Mouse (Mus musculus) heart, embryonic 14.5 days (tissue): ENCODE measurements around the gene F13a1. TPM values are rescaled to one million over a fixed set of nuclear protein-coding genes. Genes with fewer than 3 reads are reported as not detected.

Experiments used
- ATAC-seq: fragments of 200-750 bp; cut with Nextera tagmentation; 2 replicates; pipeline ENCODE4 v1.8.0; 2017; ENCODE audit warnings: low read depth, moderate TSS enrichment; ENCODE audit not compliant: insufficient number of reproducible peaks, insufficient read depth, low FRiP score
- H3K27ac ChIP-seq, 2 experiments: fragments of 200-500 bp in 1 of 2; fragments of 300-500 bp in 1 of 2; sonication (generic) in 1 of 2; replicated peaks in 1 of 2; 2 replicates each; pipeline ENCODE4 v1.5.1; 2012 to 2014; ENCODE audit warnings: low read depth in 2 of 2, low read length in 2 of 2, control low read depth in 1 of 2, mild to moderate bottlenecking in 1 of 2, mixed read lengths in 1 of 2; ENCODE audit not compliant: control insufficient read depth in 1 of 2, insufficient read depth in 1 of 2
- H3K27me3 ChIP-seq: fragments of 300-500 bp; sonication (generic); 2 replicates; pipeline ENCODE4 v1.6.1; 2014; ENCODE audit warnings: mild to moderate bottlenecking, low read length, control low read depth; ENCODE audit not compliant: control insufficient read depth, insufficient read depth
- H3K36me3 ChIP-seq: fragments of 300-500 bp; sonication (generic); 2 replicates; pipeline ENCODE4 v1.6.1; 2014; ENCODE audit warnings: mild to moderate bottlenecking, control low read depth, low read length, mixed read lengths; ENCODE audit not compliant: control insufficient read depth, insufficient read depth
- H3K4me1 ChIP-seq, 2 experiments: fragments of 200-500 bp in 1 of 2; fragments of 300-500 bp in 1 of 2; sonication (generic) in 1 of 2; 2 replicates each; pipeline ENCODE4 v1.6.1; 2012 to 2014; ENCODE audit warnings: low read length in 2 of 2, control low read depth in 1 of 2, mixed read lengths in 1 of 2; ENCODE audit not compliant: control insufficient read depth in 2 of 2, insufficient read depth in 2 of 2
- H3K4me2 ChIP-seq: fragments of 300-500 bp; sonication (generic); 2 replicates; pipeline ENCODE4 v1.6.1; 2014; ENCODE audit warnings: mild to moderate bottlenecking, low read length
- H3K4me3 ChIP-seq, 2 experiments: fragments of 200-500 bp in 1 of 2; fragments of 300-500 bp in 1 of 2; sonication (generic) in 1 of 2; 2 replicates each; pipeline ENCODE4 v1.5.1; 2012 to 2014; ENCODE audit warnings: low read length in 2 of 2, mild to moderate bottlenecking in 2 of 2, control low read depth in 1 of 2, low read depth in 1 of 2, moderate library complexity in 1 of 2; ENCODE audit not compliant: control insufficient read depth in 1 of 2, insufficient read depth in 1 of 2
- H3K9ac ChIP-seq: fragments of 300-500 bp; sonication (generic); 2 replicates; pipeline ENCODE4 v1.6.1; 2014; ENCODE audit warnings: mild to moderate bottlenecking, low read length
- H3K9me3 ChIP-seq: fragments of 300-500 bp; sonication (generic); 2 replicates; pipeline ENCODE4 v1.6.1; 2016; ENCODE audit warnings: low read length, control low read depth; ENCODE audit not compliant: control insufficient read depth
- WGBS: fragments of 180-500 bp; shearing (Covaris S2); extraction: QIAGEN DNeasy Blood & Tissue Kit; methylation state at CpG from one replicate; pipeline ENCODE4 v1.1.7; 2014; 5-methylcytosine and 5-hydroxymethylcytosine counted together
- polyA plus RNA-seq: library from polyadenylated mRNA; unstranded; fragments of >200 nt; fragmentation: Nextera tagmentation; extraction: Ambion mirVana; gene quantifications from 2 replicates; pipeline ENCODE4 v1.2.1, GENCODE M21; 2014

The F13a1 gene
- polyA plus RNA-seq, 1 experiment from 2014 or later = 6.4 TPM

DNA sequence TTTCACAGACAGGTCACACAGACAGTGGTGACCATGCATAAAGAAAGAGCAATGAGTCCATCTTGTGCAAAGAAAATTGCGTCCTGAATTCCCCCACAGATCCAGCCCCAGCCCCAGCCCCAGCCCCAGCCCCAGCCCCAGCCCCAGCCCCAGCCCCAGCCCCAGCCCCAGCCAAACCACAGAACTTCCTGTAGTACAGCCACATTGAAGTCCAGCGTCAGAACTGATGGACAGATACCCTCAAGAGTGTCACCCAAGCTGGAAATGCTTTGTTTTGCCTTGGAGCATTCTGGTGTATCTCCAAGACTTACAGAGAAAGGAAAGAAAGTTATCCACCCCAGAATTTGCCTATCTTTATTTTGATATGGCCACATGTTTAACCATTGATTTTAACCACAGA lies 413 bp downstream of the F13a1 start:
- Histone ChIP-seq H3K9ac (no peak overlapping the region), H3K4me2 (no peak overlapping the region), H3K4me3 (no peak overlapping the region), H3K27me3 (no peaks in the 10 kb centered on the region), H3K27ac (no peak overlapping the region), H3K4me1 (no peaks in the 10 kb centered on the region), H3K36me3 (no peaks in the 10 kb centered on the region), H3K9me3 (no peaks in the 10 kb centered on the region)
- 47% methylated on average over 2 of the region's 2 CpGs for WGBS
- no peak for ATAC-seq

DNA sequence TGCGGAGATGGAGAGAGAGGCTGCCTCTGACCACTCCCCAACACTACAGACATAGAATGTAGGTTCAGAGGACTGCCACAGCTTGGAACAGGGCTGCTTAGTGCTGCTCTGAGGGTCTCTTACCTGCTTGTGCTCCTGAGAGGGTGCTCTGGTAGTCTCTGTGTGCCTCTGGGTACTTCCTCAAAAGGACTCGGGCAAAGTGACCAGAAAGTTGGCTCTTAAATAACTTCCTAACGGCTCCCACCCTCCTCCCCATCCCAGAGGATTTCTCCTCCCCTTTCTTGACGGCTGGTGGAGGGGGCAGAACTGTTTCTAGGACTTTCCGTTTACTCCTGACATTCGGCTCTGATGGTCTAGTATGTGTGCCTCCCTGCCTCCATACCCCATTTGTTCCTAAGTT lies 1.0 kb downstream of the F13a1 start:
- 53% methylated on average over 6 of the region's 6 CpGs for WGBS
- no peaks in the 10 kb centered on the region for H3K4me1 ChIP-seq
- H3K36me3 ChIP-seq = no peaks in the 10 kb centered on the region
- H3K9me3 ChIP-seq = no peaks in the 10 kb centered on the region
- H3K4me3 ChIP-seq = no peak overlapping the region
- no peaks in the 10 kb centered on the region for H3K27me3 ChIP-seq
- H3K4me2 ChIP-seq = no peak overlapping the region
- ATAC-seq = no peak
- no peak overlapping the region for H3K9ac ChIP-seq
- H3K27ac ChIP-seq = no peak overlapping the region

DNA sequence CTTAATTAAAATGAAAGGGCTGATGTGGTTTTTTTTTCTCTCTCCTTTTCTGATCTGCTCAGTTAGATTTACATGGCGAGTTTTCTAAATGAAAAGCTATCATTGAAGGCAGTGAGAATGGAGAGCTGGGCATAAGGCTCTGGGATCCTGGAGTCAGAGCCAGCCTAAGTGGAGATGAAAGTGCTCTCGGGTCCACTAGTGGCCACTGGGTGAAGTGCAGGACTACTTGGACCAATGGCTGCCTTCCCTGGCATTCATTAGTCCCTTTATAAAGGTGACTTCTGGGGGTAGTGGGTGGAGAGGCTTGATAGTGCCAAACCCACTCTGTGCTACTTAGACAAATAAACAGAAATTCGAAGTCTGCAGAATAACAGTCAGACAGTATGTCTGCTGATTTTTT lies 5.0 kb downstream of the F13a1 start:
- Histone ChIP-seq H3K27ac (no peak overlapping the region), H3K36me3 (no peaks in the 10 kb centered on the region), H3K4me1 (no peaks in the 10 kb centered on the region), H3K27me3 (no peaks in the 10 kb centered on the region), H3K4me3 (no peak overlapping the region), H3K9me3 (no peaks in the 10 kb centered on the region), H3K4me2 (no peak overlapping the region), H3K9ac (no peak overlapping the region)
- no peak for ATAC-seq
- 83% methylated on average over 3 of the region's 3 CpGs for WGBS

- no peak overlapping the region for H3K4me2 ChIP-seq
- no peak overlapping the region for H3K9ac ChIP-seq
Measured at GRCm38 (mm10) chr13:37034745-37035144, 15.3 kb downstream of the F13a1 start.

GRCm38 (mm10) chr13:37025996-37026579 lies 24.0 kb downstream of the F13a1 start:
- Histone ChIP-seq H3K4me3 (no peak overlapping the region), H3K4me2 (no peak overlapping the region), H3K36me3 (no peaks in the 10 kb centered on the region), H3K27ac (no peak overlapping the region), H3K4me1 (no peaks in the 10 kb centered on the region), H3K27me3 (no peaks in the 10 kb centered on the region), H3K9me3 (no peaks in the 10 kb centered on the region), H3K9ac (no peak overlapping the region)
- ATAC-seq = no peak
- WGBS = 56% methylated on average over 4 of the region's 4 CpGs

More at GRCm38 (mm10) chr13:37034745-37035144, 15.3 kb downstream of the F13a1 start:
- Histone ChIP-seq H3K4me3 (no peak overlapping the region), H3K4me1 (0 out of 4 replicates have a peak, but pooled peaks cover 0 to 4% of the 10 kb centered on the region in 2 experiments), H3K27ac (no peak overlapping the region), H3K27me3 (no peaks in the 10 kb centered on the region), H3K36me3 (no peaks in the 10 kb centered on the region), H3K9me3 (no peaks in the 10 kb centered on the region)
- no peak for ATAC-seq
- 69% methylated on average over 3 of the region's 3 CpGs for WGBS

DNA sequence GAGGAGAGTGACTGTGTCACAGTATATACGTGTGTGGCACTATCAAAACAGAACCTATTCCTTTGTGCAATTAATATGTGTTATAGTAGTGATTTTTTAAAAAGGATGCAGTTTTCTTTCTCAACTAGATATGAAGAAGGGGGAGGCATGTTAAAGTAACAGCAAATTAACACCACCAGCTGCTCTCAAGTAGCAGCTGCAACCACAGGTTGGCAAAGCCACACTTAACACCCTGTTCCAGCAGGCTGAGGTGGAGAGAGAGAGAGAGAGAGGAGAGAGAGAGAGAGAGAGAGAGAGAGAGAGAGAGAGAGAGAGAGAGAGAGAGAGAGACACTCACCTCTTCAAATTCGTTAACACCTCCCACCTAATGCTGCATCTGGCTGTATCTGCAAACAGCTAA lies 28.5 kb downstream of the F13a1 start:
- Histone ChIP-seq H3K4me2 (no peak overlapping the region), H3K9me3 (no peaks in the 10 kb centered on the region), H3K4me3 (no peak overlapping the region), H3K36me3 (no peaks in the 10 kb centered on the region), H3K27ac (no peak overlapping the region), H3K27me3 (no peaks in the 10 kb centered on the region), H3K4me1 (no peaks in the 10 kb centered on the region), H3K9ac (no peak overlapping the region)
- no peak for ATAC-seq
- 84% methylated on average over 2 of the region's 2 CpGs for WGBS

GRCm38 (mm10) chr13:37010771-37011170 lies 39.3 kb downstream of the F13a1 start:
- Histone ChIP-seq H3K4me1 (peaks cover 2 to 7% of the 10 kb centered on the region in 2 experiments; a peak in 2 of 4 replicates), H3K27ac (no peak overlapping the region), H3K4me2 (no peak overlapping the region), H3K36me3 (no peaks in the 10 kb centered on the region), H3K4me3 (no peak overlapping the region), H3K27me3 (no peaks in the 10 kb centered on the region), H3K9ac (no peak overlapping the region), H3K9me3 (no peaks in the 10 kb centered on the region)
- WGBS = 74% methylated on average over 5 of the region's 5 CpGs
- no peak for ATAC-seq

- H3K9me3 ChIP-seq = no peaks in the 10 kb centered on the region
- no peak for ATAC-seq
- H3K4me1 ChIP-seq = peaks cover 0 to 4% of the 10 kb centered on the region in 2 experiments; a peak in 1 of 4 replicates
- no peak overlapping the region for H3K27ac ChIP-seq
- no peaks in the 10 kb centered on the region for H3K36me3 ChIP-seq
- H3K27me3 ChIP-seq = no peaks in the 10 kb centered on the region
- H3K4me2 ChIP-seq = no peak overlapping the region
- H3K4me3 ChIP-seq = no peak overlapping the region
- no peak overlapping the region for H3K9ac ChIP-seq
Measured at GRCm38 (mm10) chr13:37006224-37006623, 43.8 kb downstream of the F13a1 start.
